Mouse (Mus musculus): ENCODE measurements at regions not wholly inside any gene's neighbourhood (a gene's known extent, or its start where the extent isn't known, plus 50 kb on each side); places are given as distances from the start of the nearest gene placed in this dataset.

DNA sequence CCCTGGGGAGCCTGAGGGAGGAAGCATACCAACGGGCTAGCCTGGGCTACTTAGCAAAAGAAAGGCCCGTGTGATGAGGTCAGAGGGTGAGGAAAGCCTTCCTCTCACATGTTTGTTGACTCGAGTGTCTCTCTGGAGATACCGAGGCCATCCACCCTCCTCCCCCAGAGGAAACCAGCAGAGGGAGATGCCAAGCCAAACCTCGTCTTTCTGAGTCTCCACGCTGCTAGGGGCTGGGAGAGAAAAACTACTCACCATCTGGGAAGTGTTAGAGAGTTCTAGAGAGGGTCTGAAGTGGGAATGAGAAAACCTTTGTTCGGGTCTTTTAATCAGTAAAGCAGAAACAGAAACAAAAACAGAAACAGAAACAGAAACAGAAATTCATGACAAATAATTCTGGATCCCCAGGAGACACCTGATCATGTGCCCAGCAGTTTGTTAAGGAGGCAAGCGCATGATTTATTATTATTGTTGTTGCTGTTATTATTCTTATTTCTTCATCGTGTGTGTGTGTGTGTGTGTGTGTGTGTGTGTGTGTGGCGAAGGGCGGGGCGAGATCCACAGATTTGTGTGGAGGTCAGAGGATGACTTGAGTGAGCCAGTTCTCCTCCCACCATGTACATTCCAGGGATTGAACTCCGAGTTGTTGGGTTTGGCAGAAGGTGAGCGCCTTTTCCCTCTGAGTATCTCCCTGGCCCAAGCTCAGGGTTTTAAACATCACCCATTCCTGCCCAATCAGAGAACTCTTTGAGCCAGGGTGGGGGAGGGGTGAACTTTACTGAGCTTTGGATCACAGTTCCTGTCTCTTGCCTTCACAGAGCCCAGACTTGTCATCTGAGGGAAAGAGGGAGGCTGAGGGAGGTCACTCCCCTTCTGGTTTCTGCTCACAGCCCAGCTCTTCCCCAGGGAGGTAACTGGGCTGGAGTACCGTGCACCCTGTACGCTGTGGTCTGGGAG lies 104.2 kb downstream of the Zfp36l2 start:
- no peak overlapping the region for H3K27ac ChIP-seq (ENCODE audit: low read depth, low read length)
- ATAC-seq (ENCODE audit: low FRiP score) (no peak), DNase-seq (ENCODE audit: low spot score) (no peak)
- H3K36me3 ChIP-seq (ENCODE audit: control insufficient read depth, insufficient read depth, low read length): no peaks in the 10 kb centered on the region
- 69% methylated on average over 16 of the region's 16 CpGs for WGBS
- peaks cover 2% of the 10 kb centered on the region; the same call in 1 of the 2 replicates for H3K4me1 ChIP-seq (replicated peaks; ENCODE audit: control insufficient read depth, insufficient read depth, low read length)
- H3K27me3 ChIP-seq (ENCODE audit: control insufficient read depth, insufficient read depth, low read length): no peaks in the 10 kb centered on the region
- H3K4me3 ChIP-seq (ENCODE audit: low read depth, low read length): no peak overlapping the region
- no peaks in the 10 kb centered on the region for H3K9me3 ChIP-seq (ENCODE audit: control insufficient read depth, low read length)
- H3K9ac ChIP-seq (ENCODE audit: low read depth, low read length): no peak overlapping the region
- no peak overlapping the region for H3K4me2 ChIP-seq (replicated peaks; ENCODE audit: low read depth, low read length)

DNA sequence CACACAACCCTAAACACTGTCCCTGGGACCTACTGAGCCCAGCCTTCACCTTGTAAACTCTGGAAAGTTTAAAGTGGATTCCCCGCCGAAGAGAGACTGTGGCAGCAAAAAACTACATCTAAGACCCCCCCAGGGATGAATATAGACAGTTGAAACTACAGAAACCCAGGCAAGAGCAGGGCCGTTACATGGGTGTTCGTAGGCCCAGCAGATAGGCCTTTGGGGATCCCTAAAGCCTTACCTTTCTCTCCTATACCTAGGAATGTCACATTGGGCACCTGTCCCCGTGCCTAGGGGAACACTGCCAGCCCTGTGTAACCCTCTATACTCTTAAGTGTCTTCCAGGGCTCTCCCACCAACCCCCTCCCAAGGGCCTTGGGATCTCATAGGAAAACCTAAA lies 105.2 kb downstream of the Zfp36l2 start:
- Histone ChIP-seq H3K4me2 (replicated peaks; ENCODE audit: low read depth, low read length) (no peak overlapping the region), H3K4me1 (replicated peaks; ENCODE audit: control insufficient read depth, insufficient read depth, low read length) (peaks cover 2% of the 10 kb centered on the region; the same call in 1 of the 2 replicates), H3K27me3 (ENCODE audit: control insufficient read depth, insufficient read depth, low read length) (no peaks in the 10 kb centered on the region), H3K36me3 (ENCODE audit: control insufficient read depth, insufficient read depth, low read length) (no peaks in the 10 kb centered on the region), H3K27ac (ENCODE audit: low read depth, low read length) (no peak overlapping the region), H3K4me3 (ENCODE audit: low read depth, low read length) (no peak overlapping the region), H3K9ac (ENCODE audit: low read depth, low read length) (no peak overlapping the region), H3K9me3 (ENCODE audit: control insufficient read depth, low read length) (no peaks in the 10 kb centered on the region)
- WGBS: 90% methylated on average over 5 of the region's 5 CpGs
- DNase-seq (ENCODE audit: low spot score) (no peak), ATAC-seq (ENCODE audit: low FRiP score) (no peak)

DNA sequence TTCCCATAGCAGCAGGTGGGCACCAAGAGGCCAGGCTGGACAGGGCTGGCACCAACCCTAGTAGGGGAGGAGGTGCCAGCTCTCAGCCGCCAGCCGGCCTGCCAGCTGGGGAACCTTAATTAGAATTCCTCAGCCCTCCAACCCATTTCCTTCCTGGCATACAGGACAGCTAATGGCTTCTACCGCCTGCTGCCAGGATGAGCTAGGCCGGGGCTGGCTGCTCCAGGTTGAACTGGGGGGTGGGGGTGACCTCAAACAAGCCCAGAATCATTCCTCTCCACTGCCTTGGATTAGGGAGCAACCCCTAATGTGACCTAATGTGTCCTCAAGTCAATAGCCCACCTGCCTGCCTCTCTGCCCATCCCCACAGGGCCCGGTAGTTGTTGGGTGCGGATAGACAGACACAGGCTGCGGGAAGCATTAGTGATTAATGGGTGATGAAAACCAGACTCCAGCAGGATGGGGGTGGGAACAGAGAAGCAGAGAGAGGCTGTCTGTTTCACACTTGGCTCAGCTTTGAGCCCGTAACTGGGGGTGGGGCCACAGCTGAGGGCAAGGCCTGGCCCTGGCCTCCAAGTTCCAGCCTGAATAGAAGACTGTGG lies 105.9 kb downstream of the Zfp36l2 start:
- DNase-seq (ENCODE audit: low spot score): no peak
- Histone ChIP-seq H3K4me3 (ENCODE audit: low read depth, low read length) (no peak overlapping the region), H3K27me3 (ENCODE audit: control insufficient read depth, insufficient read depth, low read length) (no peaks in the 10 kb centered on the region), H3K9me3 (ENCODE audit: control insufficient read depth, low read length) (no peaks in the 10 kb centered on the region), H3K4me2 (replicated peaks; ENCODE audit: low read depth, low read length) (no peak overlapping the region), H3K9ac (ENCODE audit: low read depth, low read length) (no peak overlapping the region), H3K36me3 (ENCODE audit: control insufficient read depth, insufficient read depth, low read length) (no peaks in the 10 kb centered on the region), H3K27ac (ENCODE audit: low read depth, low read length) (no peak overlapping the region), H3K4me1 (replicated peaks; ENCODE audit: control insufficient read depth, insufficient read depth, low read length) (peaks cover 2% of the 10 kb centered on the region; the same call in 1 of the 2 replicates)
- WGBS: 59% methylated on average over 8 of the region's 8 CpGs
- ATAC-seq (ENCODE audit: low FRiP score): peak; percentile 33; the same call in 1 of the 2 replicates

DNA sequence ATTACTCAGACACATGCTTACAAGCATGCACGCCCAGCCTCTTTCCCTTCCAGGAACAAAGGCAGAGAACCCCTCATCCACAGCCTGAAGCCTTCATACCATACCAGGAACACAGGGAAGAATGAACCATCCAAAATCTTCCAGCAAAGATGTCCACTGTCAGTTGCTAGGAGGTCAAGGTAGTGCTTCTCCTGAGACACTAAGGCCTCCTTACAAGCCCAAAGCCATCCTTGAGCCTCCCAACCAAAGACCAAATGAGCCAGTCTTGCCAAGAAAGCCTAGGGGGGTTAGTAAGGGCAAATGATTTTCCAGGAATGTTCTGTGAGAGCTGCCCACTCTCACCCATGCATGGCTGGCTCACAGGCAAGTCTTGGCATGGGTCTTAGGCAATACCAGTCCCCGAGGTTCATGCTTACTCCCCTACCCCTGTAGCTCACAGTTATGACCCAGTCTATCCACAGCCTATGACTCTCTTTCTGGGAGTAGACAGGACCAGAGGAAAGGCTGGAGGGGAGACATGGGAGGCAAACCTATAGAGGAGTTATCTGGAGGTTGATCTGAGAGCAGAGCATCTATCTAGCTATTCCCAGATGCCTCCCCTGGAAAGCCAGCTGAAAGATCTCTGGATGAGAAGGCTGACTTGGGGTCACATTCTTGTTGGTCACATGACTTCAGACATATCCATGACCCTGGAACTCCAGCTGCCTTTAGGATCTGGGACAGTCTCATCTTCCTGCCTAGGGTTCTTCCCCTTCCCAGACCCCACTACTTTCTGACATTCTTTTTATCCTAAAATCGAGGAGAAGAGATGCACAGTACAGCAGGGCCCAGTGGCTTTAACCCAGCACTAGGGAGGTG lies 112.4 kb downstream of the Zfp36l2 start:
- no peak overlapping the region for H3K4me2 ChIP-seq (replicated peaks; ENCODE audit: low read depth, low read length)
- no peak for DNase-seq (ENCODE audit: low spot score)
- ATAC-seq (ENCODE audit: low FRiP score): no peak
- H3K9me3 ChIP-seq (ENCODE audit: control insufficient read depth, low read length): no peaks in the 10 kb centered on the region
- H3K4me1 ChIP-seq (replicated peaks; ENCODE audit: control insufficient read depth, insufficient read depth, low read length): no peaks in the 10 kb centered on the region
- WGBS: 89% methylated on average over 3 of the region's 3 CpGs
- no peak overlapping the region for H3K9ac ChIP-seq (ENCODE audit: low read depth, low read length)
- H3K27me3 ChIP-seq (ENCODE audit: control insufficient read depth, insufficient read depth, low read length): no peaks in the 10 kb centered on the region
- no peak overlapping the region for H3K4me3 ChIP-seq (ENCODE audit: low read depth, low read length)
- H3K36me3 ChIP-seq (ENCODE audit: control insufficient read depth, insufficient read depth, low read length): no peaks in the 10 kb centered on the region
- no peak overlapping the region for H3K27ac ChIP-seq (ENCODE audit: low read depth, low read length)

DNA sequence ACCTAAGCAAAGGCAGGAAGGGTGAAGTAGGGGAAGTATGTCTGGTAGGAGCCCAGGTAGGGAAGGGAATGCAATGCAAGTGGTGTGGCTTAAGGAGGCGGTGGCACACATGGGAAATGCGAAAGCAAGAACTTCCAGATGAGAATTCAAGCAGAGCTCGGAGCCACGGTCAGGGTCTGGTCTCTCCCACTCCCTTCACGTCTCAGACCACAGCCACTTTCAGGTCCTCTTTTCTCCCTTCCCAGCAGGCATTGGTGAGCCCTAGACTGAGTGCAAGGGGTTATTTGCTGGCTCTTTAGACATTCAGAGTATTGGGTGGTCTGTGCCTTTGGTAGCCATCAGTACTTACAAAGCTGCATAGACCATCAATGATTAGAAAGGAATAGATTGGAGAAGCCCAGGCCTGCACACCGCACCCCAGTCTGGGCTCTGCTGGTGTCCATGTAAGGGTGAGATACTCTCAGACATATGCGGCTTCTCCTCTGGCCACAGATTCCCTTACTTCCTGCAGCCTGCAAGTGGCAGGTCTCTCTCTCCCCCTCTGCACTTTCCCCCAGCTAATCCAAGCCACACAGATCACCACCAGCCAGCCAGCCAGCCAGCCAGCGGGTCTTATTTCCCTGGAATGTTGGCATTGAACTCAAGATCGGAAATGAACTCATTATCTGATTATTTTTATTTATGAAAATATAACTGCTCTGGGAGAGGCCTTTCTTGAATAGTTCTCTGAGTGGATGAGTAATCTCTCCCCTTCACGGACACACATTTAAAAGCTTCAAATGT lies 113.6 kb downstream of the Zfp36l2 start:
- Histone ChIP-seq H3K4me1 (replicated peaks; ENCODE audit: control insufficient read depth, insufficient read depth, low read length) (no peaks in the 10 kb centered on the region), H3K27ac (ENCODE audit: low read depth, low read length) (no peak overlapping the region), H3K4me2 (replicated peaks; ENCODE audit: low read depth, low read length) (no peak overlapping the region), H3K36me3 (ENCODE audit: control insufficient read depth, insufficient read depth, low read length) (no peaks in the 10 kb centered on the region), H3K9me3 (ENCODE audit: control insufficient read depth, low read length) (no peaks in the 10 kb centered on the region), H3K9ac (ENCODE audit: low read depth, low read length) (no peak overlapping the region), H3K4me3 (ENCODE audit: low read depth, low read length) (no peak overlapping the region), H3K27me3 (ENCODE audit: control insufficient read depth, insufficient read depth, low read length) (no peaks in the 10 kb centered on the region)
- no peak for ATAC-seq (ENCODE audit: low FRiP score)
- no peak for DNase-seq (ENCODE audit: low spot score)
- WGBS: 84% methylated on average over 10 of the region's 10 CpGs

DNA sequence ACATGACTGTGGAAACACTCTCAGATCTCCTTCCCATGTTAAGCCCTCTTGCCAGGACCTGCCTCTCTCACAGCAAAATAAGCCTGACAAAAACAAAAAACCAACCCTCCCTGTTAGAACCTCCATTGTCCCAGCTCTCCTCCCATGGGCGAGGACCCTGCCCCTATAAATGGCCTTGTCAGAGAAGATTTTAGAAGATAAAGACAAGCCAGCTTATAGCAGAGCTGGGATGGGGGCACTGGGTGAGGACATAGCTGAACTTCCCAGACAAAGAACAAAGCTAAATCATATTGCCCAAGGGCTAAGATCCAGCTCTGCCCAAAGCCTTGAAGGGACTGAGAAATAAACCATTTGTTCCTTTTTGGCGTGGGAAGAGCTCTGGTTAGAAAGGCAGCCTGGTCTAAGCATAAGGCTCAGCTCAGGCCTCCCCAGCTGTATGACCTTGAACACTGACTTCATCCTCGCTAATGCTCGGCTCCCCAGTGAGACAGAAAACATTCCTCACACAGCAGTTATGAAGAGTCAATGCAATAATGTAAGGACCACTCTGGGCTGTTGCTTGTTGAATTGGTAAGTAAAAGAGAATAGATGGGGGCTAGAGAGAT lies 115.2 kb downstream of the Zfp36l2 start:
- Histone ChIP-seq H3K27me3 (ENCODE audit: control insufficient read depth, insufficient read depth, low read length) (no peaks in the 10 kb centered on the region), H3K9ac (ENCODE audit: low read depth, low read length) (no peak overlapping the region), H3K4me2 (replicated peaks; ENCODE audit: low read depth, low read length) (no peak overlapping the region), H3K9me3 (ENCODE audit: control insufficient read depth, low read length) (no peaks in the 10 kb centered on the region), H3K27ac (ENCODE audit: low read depth, low read length) (no peak overlapping the region), H3K36me3 (ENCODE audit: control insufficient read depth, insufficient read depth, low read length) (no peaks in the 10 kb centered on the region), H3K4me3 (ENCODE audit: low read depth, low read length) (no peak overlapping the region), H3K4me1 (replicated peaks; ENCODE audit: control insufficient read depth, insufficient read depth, low read length) (no peaks in the 10 kb centered on the region)
- DNase-seq (ENCODE audit: low spot score) (no peak), ATAC-seq (ENCODE audit: low FRiP score) (no peak)
- 67% methylated on average over 4 of the region's 4 CpGs for WGBS

DNA sequence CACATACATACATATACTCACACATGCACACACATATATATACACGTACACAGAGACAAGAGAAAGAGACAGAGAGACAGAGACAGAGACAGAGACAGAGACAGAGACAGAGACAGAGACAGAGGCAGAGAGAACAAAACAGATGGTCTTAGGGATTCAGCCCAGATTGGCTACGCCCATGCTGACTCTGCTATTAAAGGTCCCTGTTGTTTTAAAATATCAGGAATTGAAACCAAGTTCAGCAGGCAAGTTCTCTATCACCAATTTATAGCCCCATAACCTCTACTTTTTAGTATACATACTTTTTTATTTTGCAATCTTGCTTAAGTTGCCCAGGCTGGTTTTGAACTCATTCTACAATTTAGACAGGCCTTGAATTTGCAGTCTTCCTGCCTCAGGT lies 115.9 kb downstream of the Zfp36l2 start:
- H3K4me3 ChIP-seq (ENCODE audit: low read depth, low read length): no peak overlapping the region
- H3K36me3 ChIP-seq (ENCODE audit: control insufficient read depth, insufficient read depth, low read length): no peaks in the 10 kb centered on the region
- DNase-seq (ENCODE audit: low spot score) (no peak), ATAC-seq (ENCODE audit: low FRiP score) (no peak)
- WGBS: 91% methylated on average over 2 of the region's 2 CpGs
- no peak overlapping the region for H3K4me2 ChIP-seq (replicated peaks; ENCODE audit: low read depth, low read length)
- H3K27ac ChIP-seq (ENCODE audit: low read depth, low read length): no peak overlapping the region
- peaks cover 3% of the 10 kb centered on the region; the same call in 1 of the 2 replicates for H3K4me1 ChIP-seq (replicated peaks; ENCODE audit: control insufficient read depth, insufficient read depth, low read length)
- H3K27me3 ChIP-seq (ENCODE audit: control insufficient read depth, insufficient read depth, low read length): no peaks in the 10 kb centered on the region
- H3K9me3 ChIP-seq (ENCODE audit: control insufficient read depth, low read length): no peaks in the 10 kb centered on the region
- H3K9ac ChIP-seq (ENCODE audit: low read depth, low read length): no peak overlapping the region

DNA sequence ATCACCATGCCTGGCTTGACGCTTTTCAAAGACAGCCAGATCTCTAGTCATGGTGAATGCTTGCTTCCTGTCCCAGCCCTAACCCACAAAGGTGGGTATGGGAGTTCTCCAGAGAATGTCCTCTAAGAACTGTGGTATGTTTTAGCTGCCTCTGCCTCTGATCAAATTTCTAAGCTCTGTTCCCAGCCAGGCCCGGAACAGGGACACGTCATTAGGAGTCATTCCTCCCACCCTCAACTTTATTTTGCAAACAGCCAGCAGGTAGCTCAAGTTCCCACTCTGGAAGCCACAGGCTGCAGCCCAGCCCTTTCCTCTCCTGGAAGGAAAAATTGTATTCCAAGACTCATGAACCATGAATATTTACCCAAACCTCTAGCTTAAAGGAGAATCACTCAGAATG lies 117.2 kb downstream of the Zfp36l2 start:
- WGBS: 71% methylated on average over 3 of the region's 3 CpGs
- Histone ChIP-seq H3K4me1 (replicated peaks; ENCODE audit: control insufficient read depth, insufficient read depth, low read length) (peaks cover 3% of the 10 kb centered on the region; the same call in 1 of the 2 replicates), H3K9ac (ENCODE audit: low read depth, low read length) (no peak overlapping the region), H3K27me3 (ENCODE audit: control insufficient read depth, insufficient read depth, low read length) (no peaks in the 10 kb centered on the region), H3K4me2 (replicated peaks; ENCODE audit: low read depth, low read length) (no peak overlapping the region), H3K4me3 (ENCODE audit: low read depth, low read length) (no peak overlapping the region), H3K27ac (ENCODE audit: low read depth, low read length) (no peak overlapping the region), H3K9me3 (ENCODE audit: control insufficient read depth, low read length) (no peaks in the 10 kb centered on the region), H3K36me3 (ENCODE audit: control insufficient read depth, insufficient read depth, low read length) (no peaks in the 10 kb centered on the region)
- DNase-seq (ENCODE audit: low spot score) (no peak), ATAC-seq (ENCODE audit: low FRiP score) (no peak)

Data from hindbrain, embryonic 11.5 days (tissue).